Mouse (Mus musculus) liver, embryonic 14.5 days (tissue): ENCODE results near the gene Ten1.

ENCODE experiments used
- CTCF ChIP-seq: IDR thresholded peaks from 2 replicates; pipeline ENCODE4 v1.5.1; 2016; ENCODE audit warnings: antibody characterized with exemption, low read depth, control low read depth
- EP300 ChIP-seq: IDR thresholded peaks from 2 replicates; pipeline ENCODE4 v1.6.1; 2016; ENCODE audit warnings: antibody characterized with exemption, low read depth

DNA sequence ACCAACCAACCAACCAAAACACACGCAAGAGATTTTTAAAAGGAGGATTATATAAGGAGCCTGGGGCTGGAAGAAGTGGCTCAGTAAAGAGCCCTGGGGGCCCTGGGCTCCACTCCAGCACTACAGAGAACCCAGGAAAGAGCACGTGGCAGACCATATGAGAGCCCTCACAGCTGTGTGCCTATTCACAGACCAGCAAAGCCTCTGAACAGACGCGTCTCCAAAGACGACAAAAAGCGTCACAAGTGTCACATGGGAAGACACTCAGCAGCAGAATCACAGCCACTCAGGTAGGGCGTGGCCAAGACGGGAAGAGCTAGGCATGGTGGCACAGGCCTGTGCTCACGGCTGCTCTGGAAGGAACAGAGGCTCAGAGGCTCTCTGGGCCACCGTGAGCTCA lies 36.5 kb upstream of the Ten1 start:
- TF ChIP-seq EP300 = no peak
- TF ChIP-seq CTCF = no peak
